Mouse (Mus musculus): ENCODE measurements around the gene Schip1. TPM values are rescaled to one million over a fixed set of nuclear protein-coding genes. Genes with fewer than 3 reads are reported as not detected.

Schip1 gene
- polyA plus RNA-seq, 1 experiment from 2014 or later = 71.8 TPM

- no peaks in the 10 kb centered on the region for H3K9me3 ChIP-seq (replicated peaks; ENCODE audit: low read length)
- H3K9ac ChIP-seq (ENCODE audit: low read depth, low read length) = no peak overlapping the region
- no peak overlapping the region for H3K4me2 ChIP-seq (ENCODE audit: low read length)
- no peak for DNase-seq (ENCODE audit: low spot score)
- H3K27me3 ChIP-seq (ENCODE audit: insufficient read depth, low read length) = no peaks in the 10 kb centered on the region
- 77% methylated on average over 4 of the region's 4 CpGs for WGBS
- no peak overlapping the region for H3K27ac ChIP-seq
- no peak for TF ChIP-seq CTCF (IDR thresholded peaks at IDR 0.05; ENCODE audit: low read depth)
- no peak overlapping the region for H3K4me3 ChIP-seq (replicated peaks; ENCODE audit: low read depth, low read length)
- no peaks in the 10 kb centered on the region for H3K4me1 ChIP-seq (replicated peaks; ENCODE audit: insufficient read depth, low read length)
- H3K36me3 ChIP-seq (ENCODE audit: insufficient read depth, low read length) = no peaks in the 10 kb centered on the region
- no peak for ATAC-seq (replicated peaks; ENCODE audit: low FRiP score, low read depth)
These were observed 137.7 kb downstream of the Schip1 start for GRCm38 (mm10) chr3:68202162-68202902.

- H3K4me1 ChIP-seq (replicated peaks; ENCODE audit: insufficient read depth, low read length) = no peaks in the 10 kb centered on the region
- no peak overlapping the region for H3K9ac ChIP-seq (ENCODE audit: low read depth, low read length)
- H3K4me3 ChIP-seq (replicated peaks; ENCODE audit: low read depth, low read length) = no peak overlapping the region
- no peaks in the 10 kb centered on the region for H3K36me3 ChIP-seq (ENCODE audit: insufficient read depth, low read length)
- DNase-seq (ENCODE audit: low spot score) (no peak), ATAC-seq (replicated peaks; ENCODE audit: low FRiP score, low read depth) (no peak)
- H3K4me2 ChIP-seq (ENCODE audit: low read length) = no peak overlapping the region
- no peaks in the 10 kb centered on the region for H3K27me3 ChIP-seq (ENCODE audit: insufficient read depth, low read length)
- WGBS = 58% methylated on average over 4 of the region's 4 CpGs
- H3K9me3 ChIP-seq (replicated peaks; ENCODE audit: low read length) = no peaks in the 10 kb centered on the region
- no peak overlapping the region for H3K27ac ChIP-seq
- no peak for TF ChIP-seq CTCF (IDR thresholded peaks at IDR 0.05; ENCODE audit: low read depth)
These were observed 139.4 kb downstream of the Schip1 start for GRCm38 (mm10) chr3:68203934-68204467.

- 88% methylated on average over 4 of the region's 4 CpGs for WGBS
- no peak for TF ChIP-seq CTCF (IDR thresholded peaks at IDR 0.05; ENCODE audit: low read depth)
These were observed 145.8 kb downstream of the Schip1 start for GRCm38 (mm10) chr3:68210422-68210821.

GRCm38 (mm10) chr3:68221452-68221851 lies 156.8 kb downstream of the Schip1 start:
- DNase-seq (ENCODE audit: low spot score) (no peak), ATAC-seq (replicated peaks; ENCODE audit: low FRiP score, low read depth) (no peak)
- no peaks in the 10 kb centered on the region for H3K36me3 ChIP-seq (ENCODE audit: insufficient read depth, low read length)
- H3K27me3 ChIP-seq (ENCODE audit: insufficient read depth, low read length) = no peaks in the 10 kb centered on the region
- no peak overlapping the region for H3K27ac ChIP-seq
- no peak overlapping the region for H3K9ac ChIP-seq (ENCODE audit: low read depth, low read length)
- H3K4me1 ChIP-seq (replicated peaks; ENCODE audit: insufficient read depth, low read length) = no peaks in the 10 kb centered on the region
- H3K4me3 ChIP-seq (replicated peaks; ENCODE audit: low read depth, low read length) = no peak overlapping the region
- H3K4me2 ChIP-seq (ENCODE audit: low read length) = no peak overlapping the region
- no peaks in the 10 kb centered on the region for H3K9me3 ChIP-seq (replicated peaks; ENCODE audit: low read length)
- no peak for TF ChIP-seq CTCF (IDR thresholded peaks at IDR 0.05; ENCODE audit: low read depth)
- WGBS = 95% methylated on average over 3 of the region's 3 CpGs

More at GRCm38 (mm10) chr3:68210422-68210821, 145.8 kb downstream of the Schip1 start:
- DNase-seq (ENCODE audit: low spot score) (no peak), ATAC-seq (replicated peaks; ENCODE audit: low FRiP score, low read depth) (no peak)
- no peak overlapping the region for H3K4me2 ChIP-seq (ENCODE audit: low read length)
- no peaks in the 10 kb centered on the region for H3K27me3 ChIP-seq (ENCODE audit: insufficient read depth, low read length)
- H3K36me3 ChIP-seq (ENCODE audit: insufficient read depth, low read length) = no peaks in the 10 kb centered on the region
- H3K9ac ChIP-seq (ENCODE audit: low read depth, low read length) = no peak overlapping the region
- H3K9me3 ChIP-seq (replicated peaks; ENCODE audit: low read length) = no peaks in the 10 kb centered on the region
- no peak overlapping the region for H3K27ac ChIP-seq
- H3K4me1 ChIP-seq (replicated peaks; ENCODE audit: insufficient read depth, low read length) = no peaks in the 10 kb centered on the region
- H3K4me3 ChIP-seq (replicated peaks; ENCODE audit: low read depth, low read length) = no peak overlapping the region

- no peak for ATAC-seq (replicated peaks; ENCODE audit: low FRiP score, low read depth)
- no peak for TF ChIP-seq CTCF (IDR thresholded peaks at IDR 0.05; ENCODE audit: low read depth)
These were observed 175.3 kb downstream of the Schip1 start for GRCm38 (mm10) chr3:68239887-68240286.

GRCm38 (mm10) chr3:68243239-68243638 lies 178.6 kb downstream of the Schip1 start:
- no peak overlapping the region for H3K4me3 ChIP-seq (replicated peaks; ENCODE audit: low read depth, low read length)
- no peak overlapping the region for H3K4me2 ChIP-seq (ENCODE audit: low read length)
- ATAC-seq (replicated peaks; ENCODE audit: low FRiP score, low read depth) = no peak
- no peak for TF ChIP-seq CTCF (IDR thresholded peaks at IDR 0.05; ENCODE audit: low read depth)
- DNase-seq (ENCODE audit: low spot score) = no peak
- no peak overlapping the region for H3K27ac ChIP-seq
- 72% methylated on average over 3 of the region's 3 CpGs for WGBS
- H3K9me3 ChIP-seq (replicated peaks; ENCODE audit: low read length) = no peaks in the 10 kb centered on the region
- H3K36me3 ChIP-seq (ENCODE audit: insufficient read depth, low read length) = no peaks in the 10 kb centered on the region
- no peaks in the 10 kb centered on the region for H3K4me1 ChIP-seq (replicated peaks; ENCODE audit: insufficient read depth, low read length)
- H3K27me3 ChIP-seq (ENCODE audit: insufficient read depth, low read length) = no peaks in the 10 kb centered on the region
- no peak overlapping the region for H3K9ac ChIP-seq (ENCODE audit: low read depth, low read length)

More at GRCm38 (mm10) chr3:68239887-68240286, 175.3 kb downstream of the Schip1 start:
- H3K9ac ChIP-seq (ENCODE audit: low read depth, low read length) = no peak overlapping the region
- H3K27ac ChIP-seq = no peak overlapping the region
- no peaks in the 10 kb centered on the region for H3K27me3 ChIP-seq (ENCODE audit: insufficient read depth, low read length)
- DNase-seq (ENCODE audit: low spot score) = no peak
- no peak overlapping the region for H3K4me2 ChIP-seq (ENCODE audit: low read length)
- H3K4me3 ChIP-seq (replicated peaks; ENCODE audit: low read depth, low read length) = no peak overlapping the region
- no peaks in the 10 kb centered on the region for H3K4me1 ChIP-seq (replicated peaks; ENCODE audit: insufficient read depth, low read length)
- no peaks in the 10 kb centered on the region for H3K36me3 ChIP-seq (ENCODE audit: insufficient read depth, low read length)
- no peaks in the 10 kb centered on the region for H3K9me3 ChIP-seq (replicated peaks; ENCODE audit: low read length)
- WGBS = 94% methylated on average over 2 of the region's 2 CpGs
